Mouse (Mus musculus) CD4-positive helper T cell, adult 2 months (primary cell): Measurements from ENCODE around the gene Pde10a.
"Not testable (repeated sequence)": the region's sequence is repeated elsewhere in the genome, so short reads cannot be mapped to it uniquely, and the experiment has no call there.

Source experiments
- DNase-seq: peaks from one replicate; pipeline ENCODE4 v3.0.0-alpha.2; 2012; ENCODE audit warnings: low read depth, missing footprints, low spot score

The Pde10a gene

GRCm38 (mm10) chr17:8642356-8642755 lies 117.2 kb downstream of the Pde10a start:
- DNase-seq: no peak

- DNase-seq: no peak
These were observed 122.2 kb downstream of the Pde10a start for GRCm38 (mm10) chr17:8647372-8647871.

GRCm38 (mm10) chr17:8648310-8648709 lies 123.1 kb downstream of the Pde10a start:
- no peak for DNase-seq

GRCm38 (mm10) chr17:8652681-8653262 lies 127.6 kb downstream of the Pde10a start:
- no peak for DNase-seq

GRCm38 (mm10) chr17:8657661-8658060 lies 132.5 kb downstream of the Pde10a start:
- no peak for DNase-seq

GRCm38 (mm10) chr17:8658751-8659454 lies 133.7 kb downstream of the Pde10a start:
- no peak for DNase-seq

GRCm38 (mm10) chr17:8666912-8667311 lies 141.7 kb downstream of the Pde10a start:
- no peak for DNase-seq

GRCm38 (mm10) chr17:8674651-8675050 lies 149.5 kb downstream of the Pde10a start:
- no peak for DNase-seq

- no peak for DNase-seq
These were observed 161.2 kb downstream of the Pde10a start for GRCm38 (mm10) chr17:8686356-8686755.

GRCm38 (mm10) chr17:8688096-8688495 lies 162.9 kb downstream of the Pde10a start:
- DNase-seq: no peak

- DNase-seq: no peak
These were observed 173.1 kb downstream of the Pde10a start for GRCm38 (mm10) chr17:8698265-8698664.

- DNase-seq: no peak
These were observed 173.6 kb downstream of the Pde10a start for GRCm38 (mm10) chr17:8698793-8699192.

GRCm38 (mm10) chr17:8701096-8701495 lies 175.9 kb downstream of the Pde10a start:
- no peak for DNase-seq

- DNase-seq: no peak
These were observed 177.3 kb downstream of the Pde10a start for GRCm38 (mm10) chr17:8702503-8702902.

- no peak for DNase-seq
These were observed 182.8 kb downstream of the Pde10a start for GRCm38 (mm10) chr17:8708006-8708405.

GRCm38 (mm10) chr17:8712734-8713133 lies 187.6 kb downstream of the Pde10a start:
- DNase-seq: not testable (repeated sequence)

GRCm38 (mm10) chr17:8720961-8721360 lies 195.8 kb downstream of the Pde10a start:
- no peak for DNase-seq

GRCm38 (mm10) chr17:8724464-8724974 lies 199.3 kb downstream of the Pde10a start:
- DNase-seq: no peak

- no peak for DNase-seq
These were observed 203.5 kb downstream of the Pde10a start for GRCm38 (mm10) chr17:8728646-8729045.

- DNase-seq: no peak
These were observed 204.6 kb downstream of the Pde10a start for GRCm38 (mm10) chr17:8729808-8730207.

- DNase-seq: no peak
These were observed 205.9 kb downstream of the Pde10a start for GRCm38 (mm10) chr17:8731073-8731472.

GRCm38 (mm10) chr17:8736259-8736658 lies 211.1 kb downstream of the Pde10a start:
- no peak for DNase-seq

GRCm38 (mm10) chr17:8742772-8743171 lies 217.6 kb downstream of the Pde10a start:
- DNase-seq: no peak
